Mouse (Mus musculus): Measurements from ENCODE around the gene Cep57l1. TPM values are rescaled to one million over a fixed set of nuclear protein-coding genes. Genes with fewer than 3 reads are reported as not detected.

Cep57l1 gene
- total RNA-seq, 2 experiments from 2014 or later = 3.9 to 4.1 TPM

- no peak for DNase-seq
These were observed 133.7 kb downstream of the Cep57l1 start for GRCm38 (mm10) chr10:41675842-41676571.

- no peak for DNase-seq
These were observed 134.4 kb downstream of the Cep57l1 start for GRCm38 (mm10) chr10:41675243-41675642.

- DNase-seq = no peak
These were observed 135.3 kb downstream of the Cep57l1 start for GRCm38 (mm10) chr10:41674362-41674761.

- no peak for DNase-seq
These were observed 139.5 kb downstream of the Cep57l1 start for GRCm38 (mm10) chr10:41670196-41670595.

Small RNAs within 50 kb of the gene (microRNA-seq; reads per million reads assigned to microRNA genes)
- 0 reads per million in 2 experiments for gene Mir3473b

Other genes with a start within 250 kb of the Cep57l1 start
- 1 to 10 TPM; 1.3 TPM for gene Ccdc162, start 93.2 kb downstream of the Cep57l1 start, total RNA-seq (2021)
- 10 to 100 TPM; 38.4 to 45.3 TPM for gene Sesn1, start 64 bp upstream of the Cep57l1 start, total RNA-seq (2021)
- gene Armc2, start 208.6 kb upstream of the Cep57l1 start, total RNA-seq (2021) = under 1 TPM; 0.38 to 0.52 TPM

All from gastrocnemius, postnatal 10 days (tissue).